Mouse (Mus musculus): ENCODE data around the gene Coq10b.

- TF ChIP-seq CHD2 (IDR thresholded peaks at IDR 0.05; ENCODE audit: low read depth, low read length) (no peak), HCFC1 (IDR thresholded peaks at IDR 0.05; ENCODE audit: borderline replicate concordance, insufficient read depth, low read length) (no peak), MAFK (IDR thresholded peaks at IDR 0.05; ENCODE audit: insufficient read depth, low read depth, low read length) (no peak), ZNF384 (IDR thresholded peaks at IDR 0.05; ENCODE audit: low read depth, low read length) (no peak), ZC3H11A (IDR thresholded peaks at IDR 0.05; ENCODE audit: borderline replicate concordance, low read depth, low read length) (no peak)
These were observed 33.3 kb downstream of the Coq10b start for GRCm38 (mm10) chr1:55085781-55086366.
